Mouse (Mus musculus): Measurements from ENCODE around the gene Nr3c2. TPM values are rescaled to one million over a fixed set of nuclear protein-coding genes. Genes with fewer than 3 reads are reported as not detected.
A peak's percentile ranks its signal among the peaks of the same experiment; 100 is the strongest.

Gene Nr3c2
- polyA plus RNA-seq, 1 experiment from 2014 or later = 1.6 TPM

- H3K27ac ChIP-seq (replicated peaks; ENCODE audit: low read depth, low read length) = no peak overlapping the region
- H3K4me2 ChIP-seq (ENCODE audit: low read length) = no peak overlapping the region
- H3K27me3 ChIP-seq (ENCODE audit: control insufficient read depth, insufficient read depth, low read length) = no peaks in the 10 kb centered on the region
- no peak overlapping the region for H3K9ac ChIP-seq (replicated peaks; ENCODE audit: low read length)
- H3K36me3 ChIP-seq (ENCODE audit: control insufficient read depth, insufficient read depth, low read length) = no peaks in the 10 kb centered on the region
- no peaks in the 10 kb centered on the region for H3K9me3 ChIP-seq (ENCODE audit: control insufficient read depth, low read length)
- DNase-seq = peak; percentile 84
- H3K4me1 ChIP-seq (ENCODE audit: control insufficient read depth, insufficient read depth, low read length) = no peaks in the 10 kb centered on the region
- H3K4me3 ChIP-seq (replicated peaks; ENCODE audit: low read depth, low read length) = no peak overlapping the region
- 68% methylated on average over 8 of the region's 8 CpGs for WGBS
- no peak for ATAC-seq (ENCODE audit: low FRiP score, low TSS enrichment)
These were observed 315.4 kb downstream of the Nr3c2 start for GRCm38 (mm10) chr8:77214665-77215064.

- Histone ChIP-seq H3K4me2 (ENCODE audit: low read length) (no peak overlapping the region), H3K9me3 (ENCODE audit: control insufficient read depth, low read length) (no peaks in the 10 kb centered on the region), H3K4me3 (replicated peaks; ENCODE audit: low read depth, low read length) (no peak overlapping the region), H3K27ac (replicated peaks; ENCODE audit: low read depth, low read length) (no peak overlapping the region), H3K36me3 (ENCODE audit: control insufficient read depth, insufficient read depth, low read length) (no peaks in the 10 kb centered on the region), H3K9ac (replicated peaks; ENCODE audit: low read length) (no peak overlapping the region), H3K27me3 (ENCODE audit: control insufficient read depth, insufficient read depth, low read length) (no peaks in the 10 kb centered on the region), H3K4me1 (ENCODE audit: control insufficient read depth, insufficient read depth, low read length) (no peaks in the 10 kb centered on the region)
- DNase-seq (peak; percentile 14), ATAC-seq (ENCODE audit: low FRiP score, low TSS enrichment) (no peak)
- 80% methylated on average over 6 of the region's 6 CpGs for WGBS
These were observed 315.9 kb downstream of the Nr3c2 start for GRCm38 (mm10) chr8:77215191-77215590.

GRCm38 (mm10) chr8:77223123-77223522 lies 323.9 kb downstream of the Nr3c2 start:
- WGBS = 70% methylated on average over 4 of the region's 4 CpGs

GRCm38 (mm10) chr8:77227742-77228141 lies 328.5 kb downstream of the Nr3c2 start:
- Histone ChIP-seq H3K4me3 (replicated peaks; ENCODE audit: low read depth, low read length) (no peak overlapping the region), H3K4me1 (ENCODE audit: control insufficient read depth, insufficient read depth, low read length) (no peaks in the 10 kb centered on the region), H3K27me3 (ENCODE audit: control insufficient read depth, insufficient read depth, low read length) (no peaks in the 10 kb centered on the region), H3K27ac (replicated peaks; ENCODE audit: low read depth, low read length) (no peak overlapping the region), H3K4me2 (ENCODE audit: low read length) (no peak overlapping the region), H3K9ac (replicated peaks; ENCODE audit: low read length) (no peak overlapping the region), H3K36me3 (ENCODE audit: control insufficient read depth, insufficient read depth, low read length) (no peaks in the 10 kb centered on the region), H3K9me3 (ENCODE audit: control insufficient read depth, low read length) (no peaks in the 10 kb centered on the region)
- ATAC-seq (ENCODE audit: low FRiP score, low TSS enrichment) = no peak
- no peak for DNase-seq
- WGBS = 95% methylated on average over 5 of the region's 5 CpGs

More at GRCm38 (mm10) chr8:77223123-77223522, 323.9 kb downstream of the Nr3c2 start:
- Histone ChIP-seq H3K4me1 (ENCODE audit: control insufficient read depth, insufficient read depth, low read length) (no peaks in the 10 kb centered on the region), H3K36me3 (ENCODE audit: control insufficient read depth, insufficient read depth, low read length) (no peaks in the 10 kb centered on the region), H3K4me2 (ENCODE audit: low read length) (no peak overlapping the region), H3K27me3 (ENCODE audit: control insufficient read depth, insufficient read depth, low read length) (no peaks in the 10 kb centered on the region), H3K9me3 (ENCODE audit: control insufficient read depth, low read length) (no peaks in the 10 kb centered on the region), H3K9ac (replicated peaks; ENCODE audit: low read length) (no peak overlapping the region), H3K27ac (replicated peaks; ENCODE audit: low read depth, low read length) (no peak overlapping the region), H3K4me3 (replicated peaks; ENCODE audit: low read depth, low read length) (no peak overlapping the region)
- no peak for ATAC-seq (ENCODE audit: low FRiP score, low TSS enrichment)
- no peak for DNase-seq

- WGBS = 83% methylated on average over 7 of the region's 7 CpGs
These were observed 329.4 kb downstream of the Nr3c2 start for GRCm38 (mm10) chr8:77228688-77229087.

GRCm38 (mm10) chr8:77231211-77231610 lies 332.0 kb downstream of the Nr3c2 start:
- Histone ChIP-seq H3K27ac (replicated peaks; ENCODE audit: low read depth, low read length) (no peak overlapping the region), H3K9me3 (ENCODE audit: control insufficient read depth, low read length) (no peaks in the 10 kb centered on the region), H3K9ac (replicated peaks; ENCODE audit: low read length) (no peak overlapping the region), H3K27me3 (ENCODE audit: control insufficient read depth, insufficient read depth, low read length) (no peaks in the 10 kb centered on the region), H3K36me3 (ENCODE audit: control insufficient read depth, insufficient read depth, low read length) (no peaks in the 10 kb centered on the region), H3K4me1 (ENCODE audit: control insufficient read depth, insufficient read depth, low read length) (no peaks in the 10 kb centered on the region), H3K4me2 (ENCODE audit: low read length) (no peak overlapping the region), H3K4me3 (replicated peaks; ENCODE audit: low read depth, low read length) (no peak overlapping the region)
- DNase-seq (no peak), ATAC-seq (ENCODE audit: low FRiP score, low TSS enrichment) (no peak)
- WGBS = 86% methylated on average over 1 of the region's 1 CpGs

More at GRCm38 (mm10) chr8:77228688-77229087, 329.4 kb downstream of the Nr3c2 start:
- Histone ChIP-seq H3K4me1 (ENCODE audit: control insufficient read depth, insufficient read depth, low read length) (no peaks in the 10 kb centered on the region), H3K9ac (replicated peaks; ENCODE audit: low read length) (no peak overlapping the region), H3K4me2 (ENCODE audit: low read length) (no peak overlapping the region), H3K9me3 (ENCODE audit: control insufficient read depth, low read length) (no peaks in the 10 kb centered on the region), H3K36me3 (ENCODE audit: control insufficient read depth, insufficient read depth, low read length) (no peaks in the 10 kb centered on the region), H3K4me3 (replicated peaks; ENCODE audit: low read depth, low read length) (no peak overlapping the region), H3K27ac (replicated peaks; ENCODE audit: low read depth, low read length) (no peak overlapping the region), H3K27me3 (ENCODE audit: control insufficient read depth, insufficient read depth, low read length) (no peaks in the 10 kb centered on the region)
- DNase-seq = no peak
- no peak for ATAC-seq (ENCODE audit: low FRiP score, low TSS enrichment)

- DNase-seq (no peak), ATAC-seq (ENCODE audit: low FRiP score, low TSS enrichment) (no peak)
- Histone ChIP-seq H3K4me3 (replicated peaks; ENCODE audit: low read depth, low read length) (no peak overlapping the region), H3K9ac (replicated peaks; ENCODE audit: low read length) (no peak overlapping the region), H3K9me3 (ENCODE audit: control insufficient read depth, low read length) (no peaks in the 10 kb centered on the region), H3K27me3 (ENCODE audit: control insufficient read depth, insufficient read depth, low read length) (no peaks in the 10 kb centered on the region), H3K27ac (replicated peaks; ENCODE audit: low read depth, low read length) (no peak overlapping the region), H3K36me3 (ENCODE audit: control insufficient read depth, insufficient read depth, low read length) (no peaks in the 10 kb centered on the region), H3K4me1 (ENCODE audit: control insufficient read depth, insufficient read depth, low read length) (no peaks in the 10 kb centered on the region), H3K4me2 (ENCODE audit: low read length) (no peak overlapping the region)
- WGBS = 78% methylated on average over 6 of the region's 6 CpGs
These were observed 332.6 kb downstream of the Nr3c2 start for GRCm38 (mm10) chr8:77231834-77232233.

GRCm38 (mm10) chr8:77232411-77232810 lies 333.2 kb downstream of the Nr3c2 start:
- 91% methylated on average over 3 of the region's 3 CpGs for WGBS

GRCm38 (mm10) chr8:77236701-77237100 lies 337.5 kb downstream of the Nr3c2 start:
- Histone ChIP-seq H3K4me1 (ENCODE audit: control insufficient read depth, insufficient read depth, low read length) (no peaks in the 10 kb centered on the region), H3K9me3 (ENCODE audit: control insufficient read depth, low read length) (no peaks in the 10 kb centered on the region), H3K4me2 (ENCODE audit: low read length) (no peak overlapping the region), H3K4me3 (replicated peaks; ENCODE audit: low read depth, low read length) (no peak overlapping the region), H3K27me3 (ENCODE audit: control insufficient read depth, insufficient read depth, low read length) (no peaks in the 10 kb centered on the region), H3K36me3 (ENCODE audit: control insufficient read depth, insufficient read depth, low read length) (no peaks in the 10 kb centered on the region), H3K9ac (replicated peaks; ENCODE audit: low read length) (no peak overlapping the region), H3K27ac (replicated peaks; ENCODE audit: low read depth, low read length) (no peak overlapping the region)
- ATAC-seq (ENCODE audit: low FRiP score, low TSS enrichment) = no peak
- WGBS = 84% methylated on average over 1 of the region's 1 CpGs
- no peak for DNase-seq

More at GRCm38 (mm10) chr8:77232411-77232810, 333.2 kb downstream of the Nr3c2 start:
- ATAC-seq (ENCODE audit: low FRiP score, low TSS enrichment) = no peak
- Histone ChIP-seq H3K27me3 (ENCODE audit: control insufficient read depth, insufficient read depth, low read length) (no peaks in the 10 kb centered on the region), H3K9me3 (ENCODE audit: control insufficient read depth, low read length) (no peaks in the 10 kb centered on the region), H3K9ac (replicated peaks; ENCODE audit: low read length) (no peak overlapping the region), H3K36me3 (ENCODE audit: control insufficient read depth, insufficient read depth, low read length) (no peaks in the 10 kb centered on the region), H3K4me2 (ENCODE audit: low read length) (no peak overlapping the region), H3K4me1 (ENCODE audit: control insufficient read depth, insufficient read depth, low read length) (no peaks in the 10 kb centered on the region), H3K27ac (replicated peaks; ENCODE audit: low read depth, low read length) (no peak overlapping the region), H3K4me3 (replicated peaks; ENCODE audit: low read depth, low read length) (no peak overlapping the region)
- DNase-seq = no peak

Measured in midbrain, embryonic 14.5 days (tissue).